Mouse (Mus musculus): ENCODE data around the gene Gm17720. TPM values are rescaled to one million over a fixed set of nuclear protein-coding genes. Genes with fewer than 3 reads are reported as not detected.

Gene Gm17720
- total RNA-seq (2021): not detected
- long read RNA-seq, experiment 1: 0 reads
- long read RNA-seq, experiment 2: 0 reads

GRCm38 (mm10) chr8:110102653-110103052, at the start of gene Gm17720:
TSS of gene Gm17720 (minus strand) at chr8:110102753.
- DNase-seq (ENCODE audit: low spot score in 2 of 2): no peak

DNA sequence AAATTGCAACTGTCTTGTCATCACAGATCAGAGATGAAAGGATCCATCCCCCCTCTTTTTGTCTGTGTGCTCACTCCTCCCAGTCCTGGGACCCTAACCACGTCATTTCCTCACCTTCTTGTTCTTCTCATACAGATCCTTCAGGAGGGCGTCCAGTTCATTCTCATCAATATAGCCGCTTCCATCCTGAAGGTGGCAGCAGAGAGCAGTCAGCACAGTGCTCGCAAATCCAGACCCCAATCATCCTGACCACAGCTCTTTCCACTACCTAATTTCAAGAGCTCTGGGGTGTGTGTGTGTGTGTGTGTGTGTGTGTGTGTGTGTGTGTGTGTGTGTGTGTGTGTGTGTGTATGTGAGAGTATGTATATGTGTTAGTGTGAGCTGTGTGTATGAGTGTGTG, 43.0 kb upstream of the Gm17720 start:
- DNase-seq (ENCODE audit: low spot score in 2 of 2): peak; percentile 26 to 60

GRCm38 (mm10) chr8:110140770-110141169, 38.2 kb upstream of the Gm17720 start:
- DNase-seq (ENCODE audit: low spot score in 2 of 2): no peak

DNA sequence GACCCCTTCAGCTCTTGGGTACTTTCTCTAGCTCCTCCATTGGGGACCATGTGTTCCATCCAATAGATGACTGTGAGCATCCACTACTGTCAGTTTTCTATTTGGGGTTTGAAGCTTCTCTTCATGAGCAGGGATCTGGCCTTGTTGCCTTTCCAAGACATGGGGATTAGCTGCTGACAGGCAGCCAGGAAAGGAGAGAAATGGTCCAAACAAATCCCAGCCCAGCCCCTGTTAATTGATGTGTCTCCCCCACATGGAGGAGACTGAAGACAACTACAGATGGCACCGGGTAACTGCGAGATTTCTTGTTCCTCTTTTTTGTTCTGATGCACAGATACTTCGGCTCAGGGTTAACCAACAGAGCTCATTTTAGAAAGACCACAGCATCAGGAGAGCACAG, 37.6 kb upstream of the Gm17720 start:
- DNase-seq (ENCODE audit: low spot score in 2 of 2): no peak

DNA sequence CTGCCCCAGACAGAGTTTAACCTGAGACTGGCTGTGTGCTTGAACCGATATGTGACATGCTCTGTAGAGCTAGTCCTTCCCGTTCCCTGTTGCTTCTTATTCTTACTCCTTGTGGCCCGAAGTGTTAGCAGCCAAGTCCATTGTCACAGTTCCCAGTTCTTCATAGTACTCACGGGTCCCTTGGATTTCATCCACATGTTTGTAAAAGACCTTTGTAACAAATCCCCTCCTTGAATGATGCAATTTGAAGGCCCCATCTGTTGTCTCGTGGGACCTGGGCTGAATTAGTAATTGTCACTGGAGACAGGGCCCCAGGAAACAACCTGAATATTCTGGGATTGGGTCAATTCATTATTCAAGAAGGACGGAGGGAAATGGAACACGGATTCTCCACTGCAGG, 33.0 kb upstream of the Gm17720 start:
- no peak for DNase-seq (ENCODE audit: low spot score in 2 of 2)

DNA sequence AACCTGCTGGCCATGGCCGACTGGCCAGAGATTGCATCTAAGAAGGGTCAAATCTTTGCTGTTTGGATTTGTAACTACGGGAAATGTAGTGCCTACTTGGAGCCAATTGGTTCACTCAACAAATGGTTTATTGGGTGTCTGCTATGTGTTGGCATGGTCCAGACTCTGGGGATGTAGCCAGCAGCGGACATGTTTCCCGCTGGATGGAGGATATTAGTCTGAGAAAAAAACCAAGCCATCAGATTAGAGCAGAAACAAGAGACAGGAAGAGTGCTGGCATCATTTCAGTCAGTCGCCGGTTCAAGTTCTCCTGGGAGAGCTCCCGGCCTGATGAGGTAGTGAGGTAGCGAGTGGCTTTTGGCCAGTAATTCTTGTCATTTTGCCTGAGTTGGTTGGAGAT, 31.7 kb upstream of the Gm17720 start:
- peak in 1 of 2 experiments; percentile 57 for DNase-seq (ENCODE audit: low spot score in 2 of 2)

DNA sequence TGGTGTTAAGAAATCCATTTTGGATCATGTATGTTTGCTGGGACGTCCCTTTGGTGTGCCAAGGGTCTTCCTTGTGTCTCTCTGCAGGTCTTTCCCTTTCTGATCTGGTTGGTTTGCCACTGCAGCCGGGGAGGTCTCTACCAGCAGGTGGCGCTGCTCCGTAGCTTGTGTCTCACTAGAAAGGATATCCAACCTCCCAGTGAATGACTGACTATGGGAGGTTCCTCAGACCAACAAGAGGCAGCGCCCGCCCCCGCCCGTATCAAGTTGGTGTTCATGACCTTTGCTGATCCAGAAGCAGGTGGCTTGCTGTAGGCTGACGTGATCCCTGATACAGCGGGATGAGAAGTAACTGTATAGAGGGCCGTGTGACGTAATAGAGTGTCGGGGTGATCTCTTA, 28.0 kb upstream of the Gm17720 start:
- DNase-seq (ENCODE audit: low spot score in 2 of 2): peak; percentile 80 to 82

DNA sequence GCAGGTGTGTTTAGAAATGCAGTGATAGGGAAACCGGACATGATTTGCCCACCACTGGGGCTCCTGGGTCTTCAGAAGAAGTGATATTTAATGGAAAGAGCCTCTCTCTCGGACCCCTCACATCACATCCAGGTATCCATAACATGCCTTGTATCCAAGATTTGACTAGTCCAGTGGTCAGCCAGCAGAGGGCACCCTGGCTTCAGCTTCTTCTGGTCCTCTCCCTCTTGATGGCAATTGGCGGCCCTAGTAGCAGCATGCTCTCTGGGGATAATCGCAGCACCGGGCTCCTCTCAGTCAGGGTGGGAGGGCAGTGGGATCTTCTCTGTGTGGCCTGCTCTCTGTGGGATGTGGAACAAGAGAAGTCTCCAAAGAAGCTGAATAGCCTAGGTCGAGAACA, 17.2 kb upstream of the Gm17720 start:
- DNase-seq (ENCODE audit: low spot score in 2 of 2): peak; percentile 11 to 24

GRCm38 (mm10) chr8:110101676-110102075, 877 bp downstream of the Gm17720 start:
- no peak for DNase-seq (ENCODE audit: low spot score in 2 of 2)

- no peak for DNase-seq (ENCODE audit: low spot score in 2 of 2)
These were observed 1.6 kb downstream of the Gm17720 start, which contains the start of gene Gm21964 for GRCm38 (mm10) chr8:110100907-110101306. TSS of gene Gm21964 (plus strand) at chr8:110101207.

GRCm38 (mm10) chr8:110091869-110092268, 10.7 kb downstream of the Gm17720 start:
- no peak for DNase-seq (ENCODE audit: low spot score in 2 of 2)

GRCm38 (mm10) chr8:110082416-110083105, 20.0 kb downstream of the Gm17720 start:
- no peak for DNase-seq (ENCODE audit: low spot score in 2 of 2)

DNA sequence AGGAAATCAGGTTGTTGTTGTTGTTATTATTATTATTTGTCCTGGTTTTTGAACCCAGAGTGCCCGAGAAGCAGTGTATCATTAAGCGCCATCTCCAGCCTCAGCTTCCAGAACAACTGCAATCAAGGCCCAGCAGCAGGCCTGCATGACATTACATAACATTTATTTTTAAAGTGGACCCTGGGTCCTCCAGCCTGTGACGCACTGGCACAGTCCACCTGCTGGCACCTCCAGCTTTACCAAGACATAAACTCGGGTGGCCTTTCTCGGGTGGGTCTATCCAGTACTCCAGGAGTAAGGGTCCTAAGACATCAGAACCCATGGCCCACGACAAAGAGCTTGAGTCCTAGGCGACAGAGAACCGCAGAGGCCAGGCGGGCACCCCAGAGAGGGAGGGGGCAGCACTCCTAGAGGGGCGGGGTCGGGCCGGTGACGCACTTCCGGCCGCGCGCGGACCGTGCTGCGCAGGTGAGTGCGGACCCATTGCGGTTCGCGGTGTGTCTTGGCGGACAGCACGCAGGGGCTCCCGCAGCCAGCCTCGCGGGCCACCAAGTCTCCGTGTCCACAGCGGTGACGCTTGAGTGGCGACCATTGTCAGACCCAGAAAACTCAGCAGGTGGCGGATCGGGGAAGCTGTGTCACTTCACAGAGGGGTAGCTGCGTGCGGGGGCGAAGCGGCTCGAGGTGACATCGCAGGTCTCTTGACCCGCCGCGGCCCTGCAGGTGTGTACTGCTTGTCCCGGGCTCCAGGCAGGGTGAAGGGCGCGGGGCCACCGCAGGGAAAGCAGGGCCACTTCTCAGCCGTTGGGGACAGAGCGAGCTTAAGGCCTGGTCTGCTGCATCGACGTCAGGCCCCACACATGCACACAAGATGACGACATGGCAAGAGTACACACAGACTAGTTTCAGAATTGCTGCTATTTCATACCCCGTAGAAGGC, 23.0 kb downstream of the Gm17720 start, which contains the start of gene Zfp612:
Gene Zfp612, plus strand, starts transcription at position 465 of the 940 bp plus-strand sequence.
- DNase-seq (ENCODE audit: low spot score in 2 of 2): peak; percentile 29 to 50

GRCm38 (mm10) chr8:110074496-110074895, 28.1 kb downstream of the Gm17720 start:
- DNase-seq (ENCODE audit: low spot score in 2 of 2): no peak

DNA sequence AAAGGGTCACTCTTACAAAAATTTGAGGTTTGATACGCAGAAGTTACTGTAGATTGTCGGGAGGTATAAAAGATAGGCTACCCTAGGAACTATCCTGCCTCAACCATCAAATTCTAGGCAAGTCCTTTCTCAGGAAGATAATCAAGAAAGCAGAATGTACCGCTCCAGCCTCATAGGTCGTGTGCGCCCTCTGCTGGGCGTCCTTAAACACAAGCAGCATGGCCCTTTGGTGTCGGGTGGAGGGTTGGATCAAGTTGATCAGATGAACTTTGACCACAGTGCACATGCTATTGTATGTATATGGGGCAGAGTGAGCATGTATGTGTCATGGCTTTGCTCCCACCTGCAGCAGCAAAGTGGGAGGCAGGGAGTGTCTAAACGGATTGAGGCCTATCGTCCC, 31.0 kb downstream of the Gm17720 start:
- peak; percentile 29 to 61 for DNase-seq (ENCODE audit: low spot score in 2 of 2)

DNA sequence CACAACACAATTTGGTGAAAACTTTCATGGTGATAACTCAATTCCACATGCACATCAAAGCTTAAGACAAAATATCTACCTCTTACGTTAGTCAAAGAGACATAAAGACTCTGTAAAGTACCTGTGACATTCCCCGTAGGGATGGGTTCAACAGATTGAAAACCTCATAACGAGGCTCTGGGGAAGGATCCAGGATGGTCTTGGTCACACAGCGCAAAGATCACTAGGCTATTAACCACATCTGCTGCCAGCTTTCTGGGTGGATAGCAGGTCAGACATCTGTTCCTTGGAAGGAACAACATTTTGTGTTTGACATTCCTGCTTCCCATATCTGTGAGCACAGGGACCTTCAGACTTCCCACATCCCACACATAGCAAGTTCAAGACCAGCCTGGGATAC, 32.8 kb downstream of the Gm17720 start:
- DNase-seq (ENCODE audit: low spot score in 2 of 2): no peak

- no peak for DNase-seq (ENCODE audit: low spot score in 2 of 2)
These were observed 36.9 kb downstream of the Gm17720 start for GRCm38 (mm10) chr8:110065676-110066075.

DNA sequence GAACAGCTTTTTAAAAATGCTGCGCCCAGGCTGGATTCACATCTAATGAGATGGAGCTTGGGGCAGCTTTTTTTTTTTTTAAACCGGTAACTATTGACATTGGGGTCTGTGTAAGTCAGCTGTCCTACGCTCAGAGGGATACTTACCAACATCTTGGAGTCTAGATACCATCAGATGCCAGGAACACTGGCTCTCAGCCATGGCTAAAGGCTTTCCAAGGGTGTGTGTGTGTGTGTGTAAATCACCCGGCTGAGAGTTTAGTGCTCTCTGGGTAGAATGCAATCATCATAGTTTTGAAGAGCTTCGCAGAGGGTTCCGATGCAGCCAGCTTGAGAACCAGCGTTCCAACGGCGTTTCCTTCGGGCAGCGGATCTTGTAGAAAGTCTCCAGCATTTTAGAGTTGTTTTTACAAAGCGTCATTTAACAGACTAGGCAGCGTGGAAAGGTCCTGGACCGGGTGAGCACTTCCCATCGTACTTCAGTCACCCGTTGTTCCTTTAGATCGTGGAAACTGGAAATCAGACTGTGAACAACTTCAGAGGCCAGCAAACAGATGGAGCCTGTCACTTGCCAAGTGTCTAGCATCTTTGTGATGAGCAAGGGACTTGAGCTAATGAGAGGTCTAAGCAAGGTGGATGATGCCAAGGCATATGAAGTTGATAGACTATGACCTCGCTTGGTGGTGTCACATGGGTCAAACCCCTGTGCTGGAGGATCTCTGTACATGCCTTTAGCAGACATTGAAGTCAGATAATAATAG, 37.8 kb downstream of the Gm17720 start:
- no peak for DNase-seq (ENCODE audit: low spot score in 2 of 2)

DNA sequence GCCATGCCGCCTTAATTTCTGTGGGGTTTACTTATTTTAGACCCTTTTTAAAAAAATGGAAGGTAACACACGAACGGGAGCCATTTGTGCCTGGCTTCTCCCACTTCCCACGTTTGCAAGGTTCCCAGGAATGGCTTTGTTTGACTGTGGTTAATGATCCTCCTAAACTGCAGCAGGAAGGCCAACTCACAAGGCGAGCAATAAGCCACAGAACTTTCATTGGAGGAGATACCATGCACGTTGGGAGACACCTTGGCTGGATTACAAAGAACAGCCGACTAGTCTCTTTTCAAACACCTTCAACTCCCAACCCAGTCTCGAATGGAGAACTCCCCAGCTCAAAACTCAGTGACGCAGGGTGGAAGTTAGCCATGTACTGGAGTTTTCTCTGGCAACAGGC, 38.4 kb downstream of the Gm17720 start:
- no peak for DNase-seq (ENCODE audit: low spot score in 2 of 2)

DNA sequence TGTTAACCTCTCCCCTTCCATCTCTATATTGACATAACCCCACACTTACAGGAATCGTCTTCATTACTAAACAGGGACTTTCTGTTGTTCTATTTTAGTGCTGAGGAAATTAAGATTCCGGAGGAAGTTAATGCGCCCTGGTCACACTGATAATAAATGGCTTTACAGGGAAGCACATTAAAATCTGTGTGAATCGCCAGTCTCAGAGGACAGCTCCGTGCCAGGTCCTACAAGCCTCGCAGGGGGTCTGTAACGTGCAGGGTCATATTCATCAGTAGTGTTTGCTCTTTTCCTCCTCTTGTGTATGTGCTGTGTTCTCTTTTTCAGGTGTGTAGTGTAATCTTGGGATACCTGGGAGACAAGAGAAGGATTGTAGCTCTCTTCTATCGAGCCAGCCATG, 44.3 kb downstream of the Gm17720 start:
- no peak for DNase-seq (ENCODE audit: low spot score in 2 of 2)

DNA sequence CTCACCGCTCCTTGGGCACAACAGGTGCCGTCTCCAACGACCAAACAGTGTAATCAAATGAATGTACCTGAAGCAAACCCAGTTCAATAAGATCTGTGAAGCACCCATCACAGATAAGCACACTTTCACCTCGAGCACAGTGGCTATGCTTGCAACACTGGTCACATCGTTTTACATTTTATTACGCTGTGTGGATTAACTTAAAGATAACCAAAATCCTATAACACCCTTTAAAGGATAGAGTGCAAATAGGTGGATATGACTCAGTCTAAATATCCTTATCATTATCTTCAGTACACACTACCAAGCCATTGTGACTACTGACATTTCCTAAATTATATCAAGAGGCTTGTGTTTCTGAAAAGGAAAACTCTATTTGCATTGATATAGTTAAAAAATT, 51.3 kb downstream of the Gm17720 start:
- DNase-seq (ENCODE audit: low spot score in 2 of 2): no peak

Measured in layer of hippocampus, postnatal 14 days (tissue).